Mouse (Mus musculus) cerebellum, adult 18-20 months (tissue): ENCODE results near the gene Fstl3.

Experiments
- DNase-seq, 2 experiments: peaks; one replicate each; pipeline ENCODE4 v3.0.0; 2021

Gene Fstl3

GRCm38 (mm10) chr10:79815671-79816494, 38.8 kb downstream of the Fstl3 start:
- DNase-seq: no peak

DNA sequence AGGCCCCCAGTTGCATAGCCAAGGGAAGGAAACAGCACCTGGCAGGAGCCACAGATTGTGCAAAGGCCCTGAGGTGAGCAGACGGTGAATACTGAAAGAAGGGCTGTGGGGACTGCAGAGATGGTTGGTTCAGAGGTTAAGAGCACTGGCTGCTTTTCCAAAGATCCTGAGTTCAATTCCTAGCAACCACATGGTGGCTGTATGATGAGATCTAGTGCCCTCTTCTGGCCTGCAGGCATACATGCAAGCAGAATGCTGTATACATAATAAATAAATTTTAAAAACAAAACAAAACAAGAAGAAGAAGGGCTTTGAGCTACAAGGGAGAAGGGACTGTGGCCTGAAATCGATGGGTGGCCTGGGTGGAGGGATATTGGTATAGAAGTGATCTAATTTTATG, 40.0 kb downstream of the Fstl3 start:
- DNase-seq: no peak

DNA sequence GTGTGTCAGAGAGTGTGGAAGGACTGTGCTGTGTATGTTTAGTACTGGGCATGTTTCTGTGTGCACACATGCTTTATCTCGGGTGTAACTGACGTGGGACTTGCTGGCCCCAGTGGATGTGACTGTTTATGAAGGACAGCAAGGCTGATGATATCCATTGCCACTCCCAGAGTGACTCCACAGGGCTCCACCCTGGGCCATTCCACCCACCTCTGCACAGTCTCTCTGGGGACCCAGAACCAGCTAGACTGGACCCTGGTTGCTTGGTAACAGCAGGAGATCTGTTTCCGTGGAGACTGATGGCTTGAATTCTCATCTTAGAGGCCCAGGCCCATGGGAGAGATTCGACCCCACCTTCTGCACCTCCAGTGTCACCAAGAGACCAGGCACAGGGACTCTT, 41.2 kb downstream of the Fstl3 start:
- DNase-seq: no peak

- no peak for DNase-seq
Observed at GRCm38 (mm10) chr10:79819606-79820005, 42.5 kb downstream of the Fstl3 start.

GRCm38 (mm10) chr10:79820277-79820676, 43.2 kb downstream of the Fstl3 start:
- no peak for DNase-seq

- DNase-seq: no peak
Observed at GRCm38 (mm10) chr10:79820782-79821181, 43.7 kb downstream of the Fstl3 start, which contains the start of gene Misp. Misp (plus strand) TSS chr10:79820989.

GRCm38 (mm10) chr10:79821731-79822130, 44.7 kb downstream of the Fstl3 start:
- no peak for DNase-seq

- no peak for DNase-seq
Observed at GRCm38 (mm10) chr10:79822372-79822771, 45.3 kb downstream of the Fstl3 start.

DNA sequence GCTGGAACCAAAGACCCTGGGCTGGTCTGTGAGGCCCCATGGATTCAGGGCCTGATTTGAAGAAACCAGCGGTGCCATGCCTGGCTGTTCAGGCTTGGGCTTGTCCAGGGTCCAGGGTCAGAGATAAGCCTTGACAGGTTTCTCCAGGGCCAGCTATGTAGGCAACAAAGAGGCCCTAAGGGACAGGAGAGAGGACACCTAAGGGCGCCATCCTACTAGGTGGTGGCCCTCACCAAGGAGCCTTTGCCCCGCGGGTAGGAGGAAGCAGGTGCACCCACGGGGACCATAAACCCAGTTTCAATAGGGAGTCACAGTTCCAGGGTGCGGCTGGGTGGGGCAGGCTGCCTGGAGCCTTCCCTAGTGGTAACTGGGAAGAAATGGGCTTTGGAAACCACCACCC, 45.9 kb downstream of the Fstl3 start:
- no peak for DNase-seq

DNA sequence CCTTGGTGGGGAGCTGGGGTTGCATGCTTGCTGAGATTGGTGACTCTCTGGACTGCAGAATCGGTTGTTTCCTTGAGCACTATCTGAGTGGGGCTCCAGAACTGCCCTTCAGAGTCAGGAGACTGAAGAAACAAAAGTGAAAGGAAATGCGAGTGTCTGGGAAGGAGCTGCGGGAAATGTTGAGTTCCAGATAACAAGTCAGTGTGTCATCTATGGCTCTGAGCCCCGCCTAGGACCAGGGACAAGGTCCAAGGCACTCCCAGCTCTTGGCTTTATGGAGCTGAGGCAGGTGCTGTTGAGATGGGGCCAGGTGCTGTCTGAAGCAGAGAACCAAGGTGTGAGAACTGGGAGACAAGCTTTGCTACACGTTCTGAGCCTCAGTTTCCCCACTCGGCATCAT, 47.3 kb downstream of the Fstl3 start:
- no peak for DNase-seq

- DNase-seq: no peak
Observed at GRCm38 (mm10) chr10:79831583-79831982, 54.5 kb downstream of the Fstl3 start.
